Mouse (Mus musculus): ENCODE data around the gene Kiss1r. TPM values are rescaled to one million over a fixed set of nuclear protein-coding genes. Genes with fewer than 3 reads are reported as not detected.

Kiss1r gene
- polyA plus RNA-seq, 1 experiment from 2014 or later = 1.6 TPM

GRCm38 (mm10) chr10:79959847-79960601 is 43.3 kb downstream of the Kiss1r start, which contains the start of gene Wdr18:
TSS of gene Wdr18 (plus strand) at chr10:79960152.
- TF ChIP-seq EP300 (IDR thresholded peaks at IDR 0.05) (no peak), CTCF (IDR thresholded peaks at IDR 0.05) (peak; percentile 98)
- peaks cover 8% of the 10 kb centered on the region; the same call in 1 of the 2 replicates for H3K4me1 ChIP-seq (ENCODE audit: insufficient read depth, low read depth, low read length)
- H3K9me3 ChIP-seq (ENCODE audit: low read length) = no peaks in the 10 kb centered on the region
- H3K27ac ChIP-seq (ENCODE audit: low read length) = peak within 1 kb of the TSS; percentile 64
- H3K9ac ChIP-seq (replicated peaks; ENCODE audit: low read depth) = peak within 1 kb of the TSS; percentile 56
- H3K36me3 ChIP-seq (ENCODE audit: insufficient read depth, low read length) = 0 out of 2 replicates have a peak, but pooled peaks cover 3% of the 10 kb centered on the region
- DNase-seq (ENCODE audit: low spot score) = peak; percentile 99
- under 1% methylated on average over 61 of the region's 61 CpGs for WGBS
- no peaks in the 10 kb centered on the region for H3K27me3 ChIP-seq (replicated peaks; ENCODE audit: insufficient read depth, low read length)
- peak within 1 kb of the TSS; percentile 89 for H3K4me2 ChIP-seq (replicated peaks; ENCODE audit: low read depth, low read length)
- ATAC-seq = peak; percentile 95
- peak within 1 kb of the TSS; percentile 82 for H3K4me3 ChIP-seq (ENCODE audit: low read depth, low read length)

GRCm38 (mm10) chr10:79960671-79961294 is 44.0 kb downstream of the Kiss1r start:
- DNase-seq (ENCODE audit: low spot score) (no peak), ATAC-seq (no peak)
- H3K9ac ChIP-seq (replicated peaks; ENCODE audit: low read depth) = peak overlapping the region; percentile 56
- H3K4me1 ChIP-seq (ENCODE audit: insufficient read depth, low read depth, low read length) = peaks cover 8% of the 10 kb centered on the region; the same call in 1 of the 2 replicates
- H3K36me3 ChIP-seq (ENCODE audit: insufficient read depth, low read length) = peaks cover 7% of the 10 kb centered on the region; the same call in 1 of the 2 replicates
- H3K9me3 ChIP-seq (ENCODE audit: low read length) = no peaks in the 10 kb centered on the region
- peak overlapping the region; percentile 82 for H3K4me3 ChIP-seq (ENCODE audit: low read depth, low read length)
- no peaks in the 10 kb centered on the region for H3K27me3 ChIP-seq (replicated peaks; ENCODE audit: insufficient read depth, low read length)
- peak overlapping the region; percentile 89 for H3K4me2 ChIP-seq (replicated peaks; ENCODE audit: low read depth, low read length)
- WGBS = 16% methylated on average over 10 of the region's 10 CpGs
- H3K27ac ChIP-seq (ENCODE audit: low read length) = no peak overlapping the region
- TF ChIP-seq CTCF (IDR thresholded peaks at IDR 0.05) (no peak), EP300 (IDR thresholded peaks at IDR 0.05) (no peak)

GRCm38 (mm10) chr10:79964727-79965126 is 48.0 kb downstream of the Kiss1r start:
- WGBS = 91% methylated on average over 7 of the region's 7 CpGs
- Histone ChIP-seq H3K4me2 (replicated peaks; ENCODE audit: low read depth, low read length) (no peak overlapping the region), H3K36me3 (ENCODE audit: insufficient read depth, low read length) (peaks cover 16% of the 10 kb centered on the region), H3K4me1 (ENCODE audit: insufficient read depth, low read depth, low read length) (peaks cover 8% of the 10 kb centered on the region; the same call in 1 of the 2 replicates), H3K4me3 (ENCODE audit: low read depth, low read length) (no peak overlapping the region), H3K27ac (ENCODE audit: low read length) (no peak overlapping the region), H3K27me3 (replicated peaks; ENCODE audit: insufficient read depth, low read length) (no peaks in the 10 kb centered on the region), H3K9ac (replicated peaks; ENCODE audit: low read depth) (no peak overlapping the region), H3K9me3 (ENCODE audit: low read length) (no peaks in the 10 kb centered on the region)
- no peak for ATAC-seq
- TF ChIP-seq CTCF (IDR thresholded peaks at IDR 0.05) = no peak
- DNase-seq (ENCODE audit: low spot score) = no peak

- no peaks in the 10 kb centered on the region for H3K9me3 ChIP-seq (ENCODE audit: low read length)
- H3K9ac ChIP-seq (replicated peaks; ENCODE audit: low read depth) = no peak overlapping the region
- no peak for TF ChIP-seq CTCF (IDR thresholded peaks at IDR 0.05)
- no peak for TF ChIP-seq EP300 (IDR thresholded peaks at IDR 0.05)
- ATAC-seq = no peak
- no peak overlapping the region for H3K4me3 ChIP-seq (ENCODE audit: low read depth, low read length)
- no peak overlapping the region for H3K4me2 ChIP-seq (replicated peaks; ENCODE audit: low read depth, low read length)
- H3K27ac ChIP-seq (ENCODE audit: low read length) = no peak overlapping the region
- 88% methylated on average over 5 of the region's 5 CpGs for WGBS
- peaks cover 6% of the 10 kb centered on the region; the same call in 1 of the 2 replicates for H3K4me1 ChIP-seq (ENCODE audit: insufficient read depth, low read depth, low read length)
- no peak for DNase-seq (ENCODE audit: low spot score)
- H3K36me3 ChIP-seq (ENCODE audit: insufficient read depth, low read length) = peaks cover 16% of the 10 kb centered on the region
- no peaks in the 10 kb centered on the region for H3K27me3 ChIP-seq (replicated peaks; ENCODE audit: insufficient read depth, low read length)
These were observed 48.6 kb downstream of the Kiss1r start for GRCm38 (mm10) chr10:79965325-79965724.

GRCm38 (mm10) chr10:79966886-79967400 is 50.2 kb downstream of the Kiss1r start:
- ATAC-seq (no peak), DNase-seq (ENCODE audit: low spot score) (no peak)
- Histone ChIP-seq H3K27ac (ENCODE audit: low read length) (no peak overlapping the region), H3K4me2 (replicated peaks; ENCODE audit: low read depth, low read length) (no peak overlapping the region), H3K27me3 (replicated peaks; ENCODE audit: insufficient read depth, low read length) (peaks cover 4% of the 10 kb centered on the region; the same call in 1 of the 2 replicates), H3K36me3 (ENCODE audit: insufficient read depth, low read length) (peaks cover 16% of the 10 kb centered on the region), H3K9ac (replicated peaks; ENCODE audit: low read depth) (no peak overlapping the region), H3K9me3 (ENCODE audit: low read length) (no peaks in the 10 kb centered on the region), H3K4me1 (ENCODE audit: insufficient read depth, low read depth, low read length) (0 out of 2 replicates have a peak, but pooled peaks cover 4% of the 10 kb centered on the region), H3K4me3 (ENCODE audit: low read depth, low read length) (no peak overlapping the region)
- TF ChIP-seq CTCF (IDR thresholded peaks at IDR 0.05) (no peak), EP300 (IDR thresholded peaks at IDR 0.05) (no peak)
- WGBS = 89% methylated on average over 5 of the region's 5 CpGs

- H3K4me3 ChIP-seq (ENCODE audit: low read depth, low read length) = no peak overlapping the region
- WGBS = 65% methylated on average over 1 of the region's 1 CpGs
These were observed 51.4 kb downstream of the Kiss1r start for GRCm38 (mm10) chr10:79968181-79968580.

More at GRCm38 (mm10) chr10:79968181-79968580, 51.4 kb downstream of the Kiss1r start:
- H3K36me3 ChIP-seq (ENCODE audit: insufficient read depth, low read length) = peaks cover 16% of the 10 kb centered on the region
- ATAC-seq (no peak), DNase-seq (ENCODE audit: low spot score) (no peak)
- H3K4me1 ChIP-seq (ENCODE audit: insufficient read depth, low read depth, low read length) = 0 out of 2 replicates have a peak, but pooled peaks cover 4% of the 10 kb centered on the region
- H3K27me3 ChIP-seq (replicated peaks; ENCODE audit: insufficient read depth, low read length) = peaks cover 6% of the 10 kb centered on the region; the same call in 1 of the 2 replicates
- H3K9ac ChIP-seq (replicated peaks; ENCODE audit: low read depth) = no peak overlapping the region
- H3K27ac ChIP-seq (ENCODE audit: low read length) = no peak overlapping the region
- TF ChIP-seq EP300 (IDR thresholded peaks at IDR 0.05) (no peak), CTCF (IDR thresholded peaks at IDR 0.05) (no peak)
- H3K4me2 ChIP-seq (replicated peaks; ENCODE audit: low read depth, low read length) = no peak overlapping the region
- no peaks in the 10 kb centered on the region for H3K9me3 ChIP-seq (ENCODE audit: low read length)
